Mouse (Mus musculus) monocyte, adult 5-6 weeks (primary cell): Measurements from ENCODE around the gene Tpgs1. TPM values are rescaled to one million over a fixed set of nuclear protein-coding genes. Genes with fewer than 3 reads are reported as not detected.
A peak's percentile ranks its signal among the peaks of the same experiment; 100 is the strongest.

Source experiments
- ATAC-seq: fragments of 153-309, 156-312 bp; replicated peaks from 2 replicates; pipeline ENCODE4 v1.8.0; 2017; ENCODE audit warnings: mild to moderate bottlenecking; ENCODE audit not compliant: low TSS enrichment, insufficient number of reproducible peaks, severe bottlenecking, poor library complexity, low FRiP score
- total RNA-seq: library from RNA; stranded (forward); fragments of 200-1000, 200-491, 200-594 nt; gene quantifications from 3 replicates; pipeline ENCODE4 v1.2.3, GENCODE M21; 2017

The Tpgs1 gene
- total RNA-seq: 8.9 to 28.4 TPM (median 25.4 TPM) in 3 replicates

GRCm38 (mm10) chr10:79668771-79669575, at the start of gene Tpgs1:
Gene Tpgs1, plus strand, starts transcription at chr10:79669369.
- peak; percentile 66 for ATAC-seq

- no peak for ATAC-seq
Observed at GRCm38 (mm10) chr10:79623950-79624349, 45.2 kb upstream of the Tpgs1 start.

GRCm38 (mm10) chr10:79625398-79625797, 43.8 kb upstream of the Tpgs1 start:
- no peak for ATAC-seq

- no peak for ATAC-seq
Observed at GRCm38 (mm10) chr10:79626156-79626555, 43.0 kb upstream of the Tpgs1 start.

- no peak for ATAC-seq
Observed at GRCm38 (mm10) chr10:79628377-79628776, 40.8 kb upstream of the Tpgs1 start.

GRCm38 (mm10) chr10:79631432-79631831, 37.7 kb upstream of the Tpgs1 start:
- ATAC-seq: no peak

- no peak for ATAC-seq
Observed at GRCm38 (mm10) chr10:79633006-79633777, 36.0 kb upstream of the Tpgs1 start.

GRCm38 (mm10) chr10:79636287-79636686, 32.9 kb upstream of the Tpgs1 start:
- no peak for ATAC-seq

GRCm38 (mm10) chr10:79637128-79638110, 31.8 kb upstream of the Tpgs1 start, which contains the start of gene Shc2:
Gene Shc2, minus strand, starts transcription at chr10:79637918.
- ATAC-seq: no peak

- ATAC-seq: no peak
Observed at GRCm38 (mm10) chr10:79638486-79639204, 30.5 kb upstream of the Tpgs1 start.

GRCm38 (mm10) chr10:79645711-79646110, 23.5 kb upstream of the Tpgs1 start, which contains the start of gene Odf3l2:
Gene Odf3l2, minus strand, starts transcription at chr10:79645738.
- ATAC-seq: no peak

GRCm38 (mm10) chr10:79649070-79649751, 20.0 kb upstream of the Tpgs1 start:
- ATAC-seq: peak; percentile 67

- ATAC-seq: 0 out of 2 replicates have a peak, but pooled peaks have one; percentile 8
Observed at GRCm38 (mm10) chr10:79652789-79653188, 16.4 kb upstream of the Tpgs1 start.

- no peak for ATAC-seq
Observed at GRCm38 (mm10) chr10:79654946-79655395, 14.2 kb upstream of the Tpgs1 start.

GRCm38 (mm10) chr10:79658829-79659228, 10.3 kb upstream of the Tpgs1 start:
- ATAC-seq: no peak

GRCm38 (mm10) chr10:79660298-79660697, 8.9 kb upstream of the Tpgs1 start:
- no peak for ATAC-seq

GRCm38 (mm10) chr10:79661861-79662260, 7.3 kb upstream of the Tpgs1 start:
- ATAC-seq: no peak
